In the genomic region with DNA sequence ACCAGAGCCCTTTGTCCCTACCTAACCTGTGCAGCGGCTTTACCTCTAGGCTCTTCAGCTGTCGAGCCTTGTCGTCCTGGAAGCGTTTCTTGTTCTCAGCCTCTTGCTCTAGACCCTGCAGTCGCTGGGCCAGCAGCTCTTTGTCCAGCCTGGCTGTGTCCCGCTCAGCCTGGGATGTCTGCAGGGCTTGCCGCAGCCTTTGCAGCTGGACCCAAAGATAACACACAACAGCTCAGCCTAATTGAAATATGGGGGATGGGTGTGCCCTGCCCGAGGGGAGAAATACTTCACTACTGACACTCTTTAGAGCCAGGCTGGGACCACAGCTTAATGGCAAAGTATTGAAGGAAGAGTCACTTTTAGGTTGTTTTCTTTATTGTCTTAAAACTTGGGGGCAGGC, we compare ENCODE assay signal across 1 mouse cellular context. TPM values are rescaled to one million over a fixed set of nuclear protein-coding genes. Genes with fewer than 3 reads are reported as not detected.
"Had no signal": no experiment of that assay in that cellular context is flagged by ENCODE, and none has a peak within 500 bp of the region (broad histone marks: within the 10 kb centered on the region; RNA-seq: fewer than 3 reads in every experiment).

No protein-coding gene starts in this region.

RNA-seq across cellular contexts. Expression of a gene that starts 20.8 kb away (rescaled TPM):
- total RNA-seq: megakaryocyte, adult 5-6 weeks had no signal
